Mouse (Mus musculus): ENCODE data around the gene Cmbl. TPM values are rescaled to one million over a fixed set of nuclear protein-coding genes. Genes with fewer than 3 reads are reported as not detected.

Gene Cmbl
- 10 to 100 TPM; 14.5 to 16.3 TPM for total RNA-seq (2021)

GRCm38 (mm10) chr15:31565184-31565583 is at the start of gene Cmbl:
Gene Cmbl (plus strand): TSS chr15:31565389.
- intact Hi-C loops (cut with DNase I): no loop called here
- DNase-seq (ENCODE audit: low spot score in 2 of 2): no peak

- intact Hi-C loops (cut with DNase I): no loop called here
- no peak for DNase-seq (ENCODE audit: low spot score in 2 of 2)
These were observed 48.0 kb upstream of the Cmbl start for GRCm38 (mm10) chr15:31517186-31517585.

- no peak for DNase-seq (ENCODE audit: low spot score in 2 of 2)
- intact Hi-C loops (cut with DNase I): no loop called here
These were observed 46.8 kb upstream of the Cmbl start for GRCm38 (mm10) chr15:31518371-31518770.

- intact Hi-C loops (cut with DNase I): no loop called here
- DNase-seq (ENCODE audit: low spot score in 2 of 2): no peak
These were observed 46.2 kb upstream of the Cmbl start for GRCm38 (mm10) chr15:31519000-31519399.

- intact Hi-C loops (cut with DNase I): no loop called here
- DNase-seq (ENCODE audit: low spot score in 2 of 2): no peak
These were observed 38.7 kb upstream of the Cmbl start for GRCm38 (mm10) chr15:31526463-31526862.

- intact Hi-C loops (cut with DNase I): no loop called here
These were observed 36.7 kb upstream of the Cmbl start for GRCm38 (mm10) chr15:31528477-31528876.

GRCm38 (mm10) chr15:31529103-31529502 is 36.1 kb upstream of the Cmbl start:
- intact Hi-C loops (cut with DNase I): no loop called here
- no peak for DNase-seq (ENCODE audit: low spot score in 2 of 2)

More at GRCm38 (mm10) chr15:31528477-31528876, 36.7 kb upstream of the Cmbl start:
- DNase-seq (ENCODE audit: low spot score in 2 of 2): no peak

GRCm38 (mm10) chr15:31529811-31530658 is 35.2 kb upstream of the Cmbl start:
- intact Hi-C loops (cut with DNase I): loop anchor here (2.0 kb wide), 1 partner anchor 57 kb away; no protein-coding TSS in a partner anchor
- peak in 1 of 2 experiments; percentile 33 for DNase-seq (ENCODE audit: low spot score in 2 of 2)

- intact Hi-C loops (cut with DNase I): loop anchor here (2.0 kb wide), 1 partner anchor 56 kb away; no protein-coding TSS in a partner anchor
- peak; percentile 93 to 94 for DNase-seq (ENCODE audit: low spot score in 2 of 2)
These were observed 34.3 kb upstream of the Cmbl start, which contains the start of gene March6 for GRCm38 (mm10) chr15:31530659-31531445. Gene March6 (minus strand): TSS chr15:31531053.

- DNase-seq (ENCODE audit: low spot score in 2 of 2): no peak
- intact Hi-C loops (cut with DNase I): loop anchor here (2.0 kb wide), 1 partner anchor 55 kb away; no protein-coding TSS in a partner anchor
These were observed 33.5 kb upstream of the Cmbl start for GRCm38 (mm10) chr15:31531446-31532330.

- DNase-seq (ENCODE audit: low spot score in 2 of 2): peak in 1 of 2 experiments; percentile 39
- intact Hi-C loops (cut with DNase I): no loop called here
These were observed 32.7 kb upstream of the Cmbl start for GRCm38 (mm10) chr15:31532331-31533021.

GRCm38 (mm10) chr15:31533529-31533928 is 31.7 kb upstream of the Cmbl start:
- intact Hi-C loops (cut with DNase I): no loop called here
- no peak for DNase-seq (ENCODE audit: low spot score in 2 of 2)

- intact Hi-C loops (cut with DNase I): loop anchor here (5.0 kb wide), 1 partner anchor 38 kb away; no protein-coding TSS in a partner anchor
- DNase-seq (ENCODE audit: low spot score in 2 of 2): no peak
These were observed 30.5 kb upstream of the Cmbl start for GRCm38 (mm10) chr15:31534421-31535258.

- peak in 1 of 2 experiments; percentile 16 for DNase-seq (ENCODE audit: low spot score in 2 of 2)
- intact Hi-C loops (cut with DNase I): loop anchor here (5.0 kb wide), 1 partner anchor 37 kb away; no protein-coding TSS in a partner anchor
These were observed 29.8 kb upstream of the Cmbl start for GRCm38 (mm10) chr15:31535259-31535855.

- intact Hi-C loops (cut with DNase I): loop anchor here (5.0 kb wide), 1 partner anchor 36 kb away; no protein-coding TSS in a partner anchor
These were observed 29.0 kb upstream of the Cmbl start for GRCm38 (mm10) chr15:31536051-31536737.

GRCm38 (mm10) chr15:31537706-31538105 is 27.5 kb upstream of the Cmbl start:
- intact Hi-C loops (cut with DNase I): loop anchor here (5.0 kb wide), 1 partner anchor 35 kb away; no protein-coding TSS in a partner anchor
- no peak for DNase-seq (ENCODE audit: low spot score in 2 of 2)

More at GRCm38 (mm10) chr15:31536051-31536737, 29.0 kb upstream of the Cmbl start:
- peak; percentile 71 to 93 for DNase-seq (ENCODE audit: low spot score in 2 of 2)
